Mouse (Mus musculus) liver, adult 2 months (tissue): ENCODE data around the gene Pck2. TPM values are rescaled to one million over a fixed set of nuclear protein-coding genes. Genes with fewer than 3 reads are reported as not detected.

ENCODE experiments used
- DNase-seq: peaks from one replicate; pipeline ENCODE4 v3.0.0-alpha.2; 2011; ENCODE audit warnings: low read depth, low spot score; ENCODE audit errors: extremely low read depth
- H3K27ac ChIP-seq: fragments of 200-500 bp; replicated peaks from 2 replicates; pipeline ENCODE4 v1.5.1; 2012; ENCODE audit warnings: low read depth, mild to moderate bottlenecking, control low read depth, inconsistent platforms, low read length; ENCODE audit not compliant: insufficient read depth
- H3K27me3 ChIP-seq: fragments of 200-500 bp; 2 replicates; pipeline ENCODE4 v1.6.1; 2012; ENCODE audit warnings: mild to moderate bottlenecking, moderate library complexity, low read length, inconsistent platforms; ENCODE audit not compliant: control insufficient read depth, insufficient read depth
- H3K36me3 ChIP-seq: fragments of 200-500 bp; 2 replicates; pipeline ENCODE4 v1.6.1; 2012; ENCODE audit warnings: low read length, inconsistent platforms; ENCODE audit not compliant: control insufficient read depth, insufficient read depth
- H3K4me1 ChIP-seq: fragments of 200-500 bp; 2 replicates; pipeline ENCODE4 v1.6.1; 2011; ENCODE audit warnings: low read length; ENCODE audit not compliant: control insufficient read depth, insufficient read depth
- H3K4me3 ChIP-seq: fragments of 200-500 bp; 2 replicates; pipeline ENCODE4 v1.5.1; 2011; ENCODE audit warnings: low read depth, mild to moderate bottlenecking, control low read depth, low read length, moderate library complexity; ENCODE audit not compliant: insufficient read depth
- H3K79me2 ChIP-seq: fragments of 200-500 bp; 2 replicates; pipeline ENCODE4 v1.6.1; 2012; ENCODE audit warnings: inconsistent platforms, mild to moderate bottlenecking, low read length, moderate library complexity; ENCODE audit not compliant: control insufficient read depth, insufficient read depth
- H3K9ac ChIP-seq: fragments of 200-500 bp; 2 replicates; pipeline ENCODE4 v1.6.1; 2012; ENCODE audit warnings: low read depth, mild to moderate bottlenecking, control low read depth, inconsistent platforms, low read length
- CTCF ChIP-seq: fragments of 200-500 bp; IDR thresholded peaks from 2 replicates; pipeline ENCODE4 v1.5.1; 2011; ENCODE audit warnings: low read depth, low read length, control low read depth
- POLR2A ChIP-seq: fragments of 200-500 bp; IDR thresholded peaks from 2 replicates; pipeline ENCODE4 v1.6.1; 2011; ENCODE audit warnings: low read length, control low read depth; ENCODE audit not compliant: insufficient read depth; ENCODE audit errors: extremely low read depth
- WGBS: fragments of 180-500 bp; shearing (Covaris S2); methylation state at CpG from one replicate; pipeline ENCODE4 v1.1.7; 2018; 5-methylcytosine and 5-hydroxymethylcytosine counted together
- polyA plus RNA-seq: library from polyadenylated mRNA; depleted of rRNA; stranded (reverse); fragments of >200 nt; gene quantifications from 2 replicates; pipeline ENCODE4 v1.2.3, GENCODE M21; 2012
- total RNA-seq: library from RNA; depleted of rRNA; stranded (reverse); fragments of >200 nt; gene quantifications from 2 replicates; pipeline ENCODE4 v1.2.3, GENCODE M21; 2014

The Pck2 gene
- total and polyA plus RNA-seq, 2 experiments: 1.2 to 7.3 TPM

DNA sequence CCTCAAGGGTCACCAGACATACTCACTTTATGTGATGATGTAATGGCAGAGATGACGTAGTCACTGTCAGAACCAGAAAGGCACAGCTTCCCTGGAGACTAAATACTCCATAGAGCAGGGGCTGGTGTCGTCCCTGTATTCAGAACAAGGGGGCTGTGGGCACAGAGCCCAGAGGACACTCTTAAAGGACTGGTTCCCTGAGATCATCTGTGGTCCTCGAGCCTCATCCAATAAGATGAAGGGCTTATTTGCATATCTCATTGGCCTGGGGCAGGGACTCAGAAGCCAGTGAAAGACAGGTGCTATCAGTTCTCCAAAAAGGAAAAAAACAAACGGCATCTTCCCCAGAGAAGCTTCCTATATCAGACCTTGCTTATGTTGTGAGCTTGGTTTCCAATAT, 16.0 kb upstream of the Pck2 start:
- Histone ChIP-seq H3K4me1 (peaks cover 7% of the 10 kb centered on the region; the same call in 1 of the 2 replicates), H3K36me3 (no peaks in the 10 kb centered on the region), H3K79me2 (no peaks in the 10 kb centered on the region), H3K27ac (no peak overlapping the region), H3K27me3 (peaks cover 10% of the 10 kb centered on the region), H3K9ac (no peak overlapping the region), H3K4me3 (no peak overlapping the region)
- no peak for DNase-seq
- 44% methylated on average over 4 of the region's 4 CpGs for WGBS
- TF ChIP-seq POLR2A (no peak), CTCF (no peak)

DNA sequence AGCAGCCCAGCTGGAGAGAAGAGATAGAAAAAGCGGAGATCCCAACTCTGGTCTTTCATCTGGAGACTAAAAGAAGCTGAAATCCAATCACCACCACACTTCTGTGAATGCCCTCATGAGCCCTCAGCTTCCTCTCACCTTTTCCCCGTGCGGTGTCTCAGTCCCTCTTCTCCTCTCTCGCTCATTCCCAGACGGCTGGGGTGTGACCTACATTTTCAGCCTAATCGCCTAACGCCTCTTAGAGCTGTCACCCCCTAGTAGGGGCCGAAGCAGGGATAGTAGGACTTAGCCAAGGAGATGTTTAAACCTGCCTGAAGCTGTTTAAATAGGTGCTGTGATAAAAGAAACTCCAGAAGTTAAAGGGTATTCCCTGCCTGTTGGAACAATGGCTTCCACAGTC, 15.3 kb upstream of the Pck2 start, which contains the start of gene Nrl:
Gene Nrl (minus strand): TSS at position 197 of the 400 bp plus-strand sequence.
- H3K27ac ChIP-seq: no peak within 1 kb of the TSS
- no peaks in the 10 kb centered on the region for H3K79me2 ChIP-seq
- no peak for DNase-seq
- peaks cover 10% of the 10 kb centered on the region for H3K27me3 ChIP-seq
- H3K4me3 ChIP-seq: no peak within 1 kb of the TSS
- no peak within 1 kb of the TSS for H3K9ac ChIP-seq
- H3K4me1 ChIP-seq: peaks cover 4% of the 10 kb centered on the region; the same call in 1 of the 2 replicates
- 55% methylated on average over 8 of the region's 8 CpGs for WGBS
- no peaks in the 10 kb centered on the region for H3K36me3 ChIP-seq
- no peak for TF ChIP-seq POLR2A
- TF ChIP-seq CTCF: no peak

DNA sequence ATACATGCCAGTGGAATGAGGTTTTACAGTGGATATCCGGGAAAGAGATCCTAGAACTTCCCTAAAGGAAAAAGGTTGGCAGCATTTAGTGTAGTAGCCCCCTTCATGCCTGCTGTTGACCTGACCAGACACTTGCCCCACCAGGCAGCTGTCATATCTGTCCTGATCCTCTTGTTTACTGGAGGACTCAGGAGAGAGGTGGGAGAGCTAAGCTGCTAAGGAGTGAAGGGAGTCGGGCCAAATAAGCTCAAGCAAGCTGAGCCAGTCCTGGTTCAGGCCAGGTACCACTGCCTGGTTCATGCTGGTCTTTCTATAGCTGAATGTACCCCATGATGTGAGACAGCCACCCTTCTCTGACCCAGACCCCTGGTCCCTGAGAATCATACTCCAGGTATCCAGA, 13.4 kb upstream of the Pck2 start:
- Histone ChIP-seq H3K79me2 (no peaks in the 10 kb centered on the region), H3K4me1 (no peaks in the 10 kb centered on the region), H3K4me3 (no peak overlapping the region), H3K27me3 (no peaks in the 10 kb centered on the region; the same call in 1 of the 2 replicates), H3K27ac (no peak overlapping the region), H3K9ac (no peak overlapping the region), H3K36me3 (no peaks in the 10 kb centered on the region)
- no peak for TF ChIP-seq POLR2A
- no peak for TF ChIP-seq CTCF
- no peak for DNase-seq
- 73% methylated on average over 2 of the region's 2 CpGs for WGBS

GRCm38 (mm10) chr14:55527940-55528339, 12.1 kb upstream of the Pck2 start:
- Histone ChIP-seq H3K9ac (no peak overlapping the region), H3K27me3 (no peaks in the 10 kb centered on the region; the same call in 1 of the 2 replicates), H3K27ac (no peak overlapping the region), H3K4me3 (no peak overlapping the region), H3K79me2 (no peaks in the 10 kb centered on the region), H3K4me1 (no peaks in the 10 kb centered on the region), H3K36me3 (no peaks in the 10 kb centered on the region)
- DNase-seq: peak; percentile 86
- TF ChIP-seq CTCF (no peak; the same call in 1 of the 2 replicates), POLR2A (no peak)
- 15% methylated on average over 3 of the region's 3 CpGs for WGBS

- Histone ChIP-seq H3K79me2 (no peaks in the 10 kb centered on the region), H3K27me3 (no peaks in the 10 kb centered on the region), H3K9ac (no peak overlapping the region), H3K4me3 (no peak overlapping the region), H3K27ac (no peak overlapping the region), H3K36me3 (no peaks in the 10 kb centered on the region), H3K4me1 (no peaks in the 10 kb centered on the region)
- no peak for DNase-seq
- TF ChIP-seq POLR2A: no peak
- peak; percentile 83 for TF ChIP-seq CTCF
- 64% methylated on average over 6 of the region's 6 CpGs for WGBS
Measured at GRCm38 (mm10) chr14:55536116-55536745, 3.8 kb upstream of the Pck2 start.

- H3K9ac ChIP-seq: peak overlapping the region; percentile 61
- WGBS: 33% methylated on average over 10 of the region's 10 CpGs
- no peaks in the 10 kb centered on the region for H3K36me3 ChIP-seq
- H3K27ac ChIP-seq: no peak overlapping the region
- no peak for DNase-seq
- TF ChIP-seq CTCF (no peak), POLR2A (no peak)
- H3K27me3 ChIP-seq: no peaks in the 10 kb centered on the region
- no peaks in the 10 kb centered on the region for H3K79me2 ChIP-seq
- peak overlapping the region; percentile 74 for H3K4me3 ChIP-seq
- H3K4me1 ChIP-seq: no peaks in the 10 kb centered on the region
Measured at GRCm38 (mm10) chr14:55540787-55541321, 788 bp downstream of the Pck2 start.
